Mouse (Mus musculus) ovary, adult 18-20 months (tissue): Measurements from ENCODE around the gene Mrtfa.
A peak's percentile ranks its signal among the peaks of the same experiment; 100 is the strongest.

Source experiments
- DNase-seq: peaks from one replicate; pipeline ENCODE4 v3.0.0; 2022; ENCODE audit warnings: low spot score, mixed read lengths

The Mrtfa gene

DNA sequence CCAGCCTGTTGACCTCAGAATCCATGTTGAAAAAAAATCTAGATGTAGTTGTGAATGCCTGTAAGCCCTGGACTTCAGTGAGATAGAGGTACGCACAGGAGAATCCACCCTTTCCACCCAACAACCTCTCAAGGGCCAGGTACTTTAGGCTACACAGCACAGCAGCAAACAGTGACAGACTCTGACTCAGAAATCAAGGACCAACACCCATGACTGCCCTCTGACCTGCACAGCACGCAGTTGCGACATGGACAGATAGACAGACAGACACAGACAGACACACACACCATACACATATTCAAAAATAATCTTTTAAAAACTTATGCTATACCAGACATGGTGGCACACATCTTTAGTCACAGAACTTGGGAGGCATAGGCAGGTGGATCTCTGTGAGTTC is 34.7 kb downstream of the Mrtfa start:
- no peak for DNase-seq

DNA sequence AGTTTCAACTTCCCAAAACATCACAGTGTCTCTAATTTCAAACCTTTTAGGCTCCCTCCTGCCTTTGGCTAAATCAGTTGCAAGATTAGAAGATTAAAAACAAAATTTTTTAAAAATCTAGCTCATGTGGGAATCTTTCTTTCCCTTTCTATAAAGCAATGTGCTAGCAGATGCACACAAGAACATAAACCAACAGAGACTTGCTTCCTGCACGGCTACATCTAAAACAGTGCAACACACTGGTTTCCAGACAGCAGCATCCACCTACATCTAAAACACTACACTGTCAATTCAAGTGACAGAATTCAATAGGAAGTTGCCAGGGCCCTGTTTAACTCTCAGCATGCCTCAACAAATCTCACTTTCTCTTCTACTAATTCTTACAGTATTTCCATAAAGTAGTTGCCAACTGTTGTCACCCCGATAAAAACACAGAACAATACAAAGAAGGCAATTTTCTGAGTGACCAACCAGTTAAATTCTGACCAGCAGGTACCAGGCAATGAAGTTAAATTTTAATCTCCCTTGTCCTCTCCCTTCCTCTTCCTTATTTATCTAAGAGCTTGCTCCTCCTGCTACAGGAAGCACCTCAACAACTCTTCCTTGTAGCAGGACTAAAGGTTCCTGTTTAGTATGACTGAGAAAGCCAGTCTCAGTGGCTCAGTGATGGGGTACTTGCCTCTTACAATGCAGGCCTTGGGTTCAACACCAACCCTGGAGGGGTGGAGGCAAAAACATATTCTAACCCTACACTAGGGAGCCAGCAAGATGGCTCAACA is 35.5 kb downstream of the Mrtfa start:
- no peak for DNase-seq

DNA sequence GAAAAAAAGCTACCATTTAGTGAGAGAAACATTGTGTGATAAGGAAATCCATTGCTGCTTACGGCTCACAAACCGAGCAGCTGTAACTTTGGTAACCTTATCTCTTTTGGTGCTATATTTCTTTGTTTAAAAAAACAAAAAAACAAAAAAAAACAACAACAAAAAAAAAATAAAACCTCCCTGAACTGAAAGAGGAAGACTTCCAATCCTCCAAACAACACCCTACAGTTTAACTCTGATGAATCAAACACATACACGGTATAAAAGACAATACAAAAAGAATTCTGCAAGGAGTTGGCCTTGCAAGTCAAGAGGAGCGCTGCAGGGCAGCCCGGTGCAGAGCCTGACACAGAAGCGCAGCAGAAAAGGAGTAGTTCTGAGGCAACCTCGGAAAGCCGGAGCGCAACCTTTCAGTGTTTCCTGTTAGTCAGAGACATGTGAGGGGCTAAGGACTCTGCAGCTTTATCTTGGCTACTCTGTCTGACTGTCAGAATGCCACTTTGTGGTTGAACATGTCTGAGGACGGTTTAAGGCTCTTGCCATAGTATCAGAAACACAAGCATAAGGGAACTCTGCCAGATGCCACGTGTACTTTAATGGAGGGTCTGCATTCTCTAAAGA is 48.5 kb downstream of the Mrtfa start:
- no peak for DNase-seq

DNA sequence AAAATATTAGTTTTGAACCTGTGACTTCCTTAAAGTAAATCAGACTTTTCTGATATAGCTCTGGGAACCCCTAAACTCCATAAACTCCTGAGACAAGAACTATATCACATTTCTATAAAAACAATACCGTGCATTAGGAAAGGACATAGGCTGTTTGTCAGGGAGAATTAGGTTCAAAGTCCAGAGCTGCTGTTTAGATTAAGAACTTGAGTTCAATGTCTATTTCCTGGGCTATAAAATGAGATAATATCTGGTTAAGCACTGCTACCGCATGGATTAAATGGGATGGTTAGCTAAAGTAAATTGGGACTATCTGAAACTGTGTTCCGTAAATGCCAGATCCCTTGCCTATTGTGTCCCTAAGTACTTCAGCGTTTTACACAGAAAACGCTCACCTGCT is 50.6 kb downstream of the Mrtfa start:
- DNase-seq = no peak

DNA sequence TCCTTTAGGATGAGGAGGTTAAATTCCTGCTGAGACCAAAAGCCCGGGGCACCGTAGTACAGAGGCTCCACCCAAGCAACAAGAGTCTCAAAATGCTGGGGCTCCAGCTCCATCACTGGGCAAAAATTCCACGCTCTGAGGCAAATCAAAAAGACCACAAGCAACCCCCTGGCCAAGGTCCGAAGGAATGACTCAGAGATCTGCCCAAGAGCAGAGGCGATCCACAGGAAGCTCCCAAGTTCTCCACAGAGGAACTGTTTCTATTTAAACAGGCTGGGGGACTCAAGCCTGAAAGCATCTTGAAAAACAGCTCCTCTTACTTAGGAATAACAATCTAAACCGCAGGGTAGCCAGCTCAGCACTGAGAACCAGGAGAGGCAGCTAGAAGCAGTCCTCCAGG is 53.3 kb downstream of the Mrtfa start:
- DNase-seq = peak; percentile 55

DNA sequence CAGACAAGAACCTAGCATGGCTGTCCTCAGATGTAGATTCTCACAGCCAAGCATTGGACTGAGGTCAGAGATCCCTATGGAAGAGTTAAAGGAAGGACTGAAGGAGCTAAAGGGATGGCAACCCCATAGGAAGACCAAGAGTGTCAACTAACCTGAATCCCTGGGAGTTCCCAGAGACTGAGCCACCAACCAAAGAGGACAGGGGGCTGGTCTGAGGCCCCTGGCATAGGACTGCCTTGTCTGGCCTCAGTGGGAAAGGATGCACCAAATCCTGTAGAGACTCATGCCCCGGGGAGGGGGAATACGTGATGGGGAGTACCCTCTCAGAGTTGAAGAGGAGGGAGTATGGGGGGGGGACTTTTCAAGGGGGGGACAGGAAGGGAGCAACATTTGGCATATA is 56.8 kb downstream of the Mrtfa start:
- no peak for DNase-seq

DNA sequence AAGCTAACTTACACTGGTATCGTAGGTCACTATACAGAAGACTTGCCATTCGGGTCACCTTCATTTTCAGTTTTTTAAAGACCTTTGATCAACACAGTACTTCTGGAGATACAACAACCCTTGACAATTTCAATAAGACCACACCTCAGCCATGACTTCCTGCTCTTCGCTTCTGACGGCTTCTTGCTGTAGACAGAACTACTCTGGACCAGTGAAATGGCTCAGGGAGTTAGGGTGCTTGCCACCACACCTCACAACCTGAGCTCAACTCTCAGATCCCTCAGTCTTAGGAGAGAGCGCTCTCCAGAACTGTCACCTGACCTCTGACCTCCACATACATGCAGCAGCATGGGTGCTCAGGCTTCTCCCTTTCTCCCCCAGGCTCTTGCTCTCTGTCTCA is 59.4 kb downstream of the Mrtfa start:
- DNase-seq = no peak

DNA sequence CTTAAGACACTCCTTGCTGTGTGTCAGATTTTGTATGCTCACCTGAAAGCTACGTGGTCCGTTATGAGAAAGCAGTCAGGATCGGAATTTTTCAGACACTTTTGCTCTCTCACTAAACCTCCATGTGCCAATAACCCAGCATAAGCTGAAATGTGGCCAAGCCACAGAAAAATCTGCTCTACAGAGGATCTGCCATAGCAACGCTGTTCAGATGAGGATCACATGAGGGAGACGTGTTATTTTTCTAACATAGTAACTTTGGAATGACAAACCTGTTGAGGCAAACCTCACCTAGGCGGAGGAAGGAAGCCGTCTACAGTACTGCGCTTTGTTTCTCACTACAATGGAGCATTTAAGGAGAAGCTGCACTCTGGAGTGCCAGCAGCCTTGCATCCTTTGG is 60.6 kb downstream of the Mrtfa start:
- DNase-seq = no peak

DNA sequence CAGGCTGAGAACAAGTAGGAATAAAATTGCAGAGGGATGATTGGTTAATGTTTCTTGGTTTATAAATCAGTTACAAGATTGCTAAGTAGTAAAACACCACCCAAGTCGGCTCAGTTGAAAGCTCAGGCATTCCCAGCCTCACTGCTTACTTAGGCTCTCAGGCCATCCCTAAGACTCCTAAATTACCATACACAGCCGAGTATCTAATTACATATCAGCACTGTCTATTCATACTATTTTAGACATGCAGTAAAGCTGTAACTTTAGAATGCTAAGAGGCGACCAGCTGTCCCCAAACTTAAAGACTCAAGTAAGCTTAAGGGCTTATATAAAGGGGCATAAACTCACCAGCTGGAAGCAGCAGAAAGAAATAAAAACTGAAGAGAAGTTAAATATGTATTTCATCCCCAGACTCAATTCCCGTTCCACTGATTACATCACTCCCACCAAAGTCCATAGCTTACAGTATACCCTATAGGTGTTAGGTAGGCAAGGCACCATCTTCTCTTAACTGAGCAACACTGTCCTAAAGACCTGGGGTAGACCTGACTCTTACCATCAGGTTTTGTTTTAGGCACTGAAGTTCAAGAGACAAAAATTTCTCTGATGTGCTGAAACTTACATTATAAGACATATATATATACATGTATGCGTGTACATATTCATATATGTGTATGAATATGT is 62.3 kb downstream of the Mrtfa start:
- DNase-seq = no peak

DNA sequence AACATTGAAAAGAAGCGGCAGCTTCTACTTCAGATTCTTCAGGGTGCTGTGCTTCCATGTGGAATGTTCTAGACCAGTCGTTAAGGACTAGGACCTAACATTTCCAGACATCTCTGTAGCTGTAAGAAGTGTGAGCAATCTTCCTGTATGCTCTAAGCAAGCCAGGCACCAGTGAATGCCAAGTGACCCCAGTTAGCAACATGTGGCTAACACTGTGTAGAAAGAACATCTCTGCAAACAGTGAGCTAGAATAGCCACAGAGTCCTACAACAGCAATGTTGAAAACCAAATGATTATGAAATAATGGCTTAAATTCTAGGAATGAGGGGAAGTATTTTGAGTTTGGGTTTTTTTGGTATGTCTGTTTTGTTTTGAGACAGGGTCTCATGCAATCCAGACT is 66.3 kb downstream of the Mrtfa start:
- DNase-seq = no peak

DNA sequence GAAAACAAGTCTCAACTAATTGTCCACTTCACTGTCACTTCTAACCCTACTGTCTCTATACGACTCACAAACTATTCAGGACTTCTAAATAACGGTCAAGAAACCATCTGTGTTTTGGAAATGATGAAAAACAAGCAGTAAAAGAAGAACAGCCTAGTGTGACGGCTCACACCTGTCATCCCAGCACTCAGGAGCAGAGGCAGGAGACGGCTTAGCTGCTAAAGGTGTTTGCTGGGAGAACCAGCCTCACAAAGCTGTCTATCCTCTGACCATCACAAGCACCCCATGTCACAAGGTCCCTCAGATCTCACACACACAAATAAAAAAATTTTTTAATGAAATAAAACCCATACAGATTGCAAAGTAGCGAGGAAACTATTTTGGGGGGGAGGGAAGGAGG is 67.4 kb downstream of the Mrtfa start:
- DNase-seq = no peak

DNA sequence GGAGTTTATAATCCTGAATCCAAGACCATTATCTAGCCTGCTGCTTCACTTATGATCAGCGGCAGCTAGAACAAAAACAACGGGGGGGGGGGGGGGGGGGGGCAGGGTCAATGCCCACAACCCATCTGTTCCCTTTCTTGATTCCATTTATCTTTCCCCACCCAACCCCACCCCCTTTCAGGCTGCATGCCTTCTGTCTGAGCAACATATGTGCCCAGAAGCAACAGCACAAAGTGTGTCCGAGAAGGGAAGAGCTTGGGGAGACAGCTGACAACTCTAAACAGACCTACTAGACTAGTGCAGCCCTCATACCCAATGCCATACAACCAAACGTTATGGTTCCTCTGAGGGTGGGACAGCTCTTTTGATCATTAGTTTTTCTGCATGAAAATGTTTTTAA is 68.0 kb downstream of the Mrtfa start:
- DNase-seq = no peak

DNA sequence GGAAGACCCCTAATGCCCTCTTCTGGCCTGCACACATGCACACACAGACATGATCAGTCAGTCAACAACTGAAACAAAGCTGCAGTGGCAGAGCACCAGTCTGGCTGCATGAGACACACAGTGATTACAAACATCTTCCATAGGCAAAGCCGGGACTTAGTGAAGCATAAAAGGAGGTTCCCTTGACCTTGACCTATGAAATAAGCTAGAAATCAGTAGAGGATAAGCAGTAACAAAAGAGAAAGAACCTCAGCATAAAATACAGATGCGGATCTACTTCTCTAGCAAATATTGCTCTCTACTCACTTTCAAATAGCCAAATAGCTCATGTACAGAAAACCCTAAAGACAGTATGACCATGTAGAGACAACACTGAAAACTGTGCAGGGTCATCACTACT is 68.5 kb downstream of the Mrtfa start:
- DNase-seq = no peak

DNA sequence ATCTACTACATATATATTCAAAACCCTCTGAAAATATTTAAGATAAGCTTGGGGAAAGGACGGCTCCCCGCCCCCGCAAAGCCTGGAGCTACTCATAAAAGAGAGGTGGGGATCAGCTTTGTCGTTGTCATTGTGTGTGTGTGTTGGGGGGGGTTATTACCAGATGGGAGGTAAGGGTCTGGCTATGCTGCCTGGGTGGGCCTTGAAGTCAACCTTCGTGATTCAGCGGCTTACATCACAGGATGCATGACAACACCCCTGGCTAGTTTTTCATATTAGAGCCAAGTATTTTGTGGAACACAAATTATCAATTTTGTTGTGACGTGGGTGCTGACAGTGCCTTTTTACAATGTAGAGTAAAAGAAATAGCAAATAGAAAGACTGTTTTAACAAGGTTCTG is 69.6 kb downstream of the Mrtfa start:
- DNase-seq = no peak

DNA sequence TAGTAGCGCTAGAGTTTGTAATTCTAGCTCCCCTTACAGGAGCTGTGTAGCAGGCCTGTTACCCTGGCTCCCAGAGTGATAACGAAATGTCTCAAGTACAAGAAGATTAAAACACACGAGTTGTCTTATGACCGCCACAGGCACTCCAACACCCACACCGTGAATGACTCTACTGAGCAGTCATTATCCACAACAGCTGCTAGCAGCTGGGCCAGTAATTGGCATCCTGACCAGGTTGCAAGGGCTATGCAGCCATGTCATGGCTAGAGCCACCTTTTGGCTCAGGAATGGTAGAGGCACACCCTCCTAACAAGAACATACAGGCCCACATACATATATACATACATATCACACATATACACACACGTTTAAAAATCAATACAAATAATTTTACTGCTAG is 70.4 kb downstream of the Mrtfa start:
- DNase-seq = no peak

DNA sequence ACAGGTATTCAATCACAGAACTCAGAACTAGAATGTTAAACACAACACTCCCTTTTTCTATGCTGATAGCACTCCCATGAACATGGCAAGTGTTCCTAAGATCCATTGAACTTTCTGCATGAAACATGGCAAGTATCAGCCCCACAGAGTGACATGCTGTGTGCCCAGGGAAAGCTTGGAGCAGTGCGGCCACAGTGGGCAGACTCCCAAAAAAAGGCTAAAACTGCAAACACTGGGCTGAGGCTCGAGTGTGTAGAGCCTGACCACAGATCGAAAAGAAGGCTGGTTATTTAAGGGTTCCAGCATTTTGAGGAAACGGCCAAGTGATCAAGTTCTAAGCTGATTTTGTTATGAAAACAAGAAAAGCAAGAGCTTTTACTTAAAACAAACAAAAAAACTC is 72.3 kb downstream of the Mrtfa start:
- DNase-seq = no peak

DNA sequence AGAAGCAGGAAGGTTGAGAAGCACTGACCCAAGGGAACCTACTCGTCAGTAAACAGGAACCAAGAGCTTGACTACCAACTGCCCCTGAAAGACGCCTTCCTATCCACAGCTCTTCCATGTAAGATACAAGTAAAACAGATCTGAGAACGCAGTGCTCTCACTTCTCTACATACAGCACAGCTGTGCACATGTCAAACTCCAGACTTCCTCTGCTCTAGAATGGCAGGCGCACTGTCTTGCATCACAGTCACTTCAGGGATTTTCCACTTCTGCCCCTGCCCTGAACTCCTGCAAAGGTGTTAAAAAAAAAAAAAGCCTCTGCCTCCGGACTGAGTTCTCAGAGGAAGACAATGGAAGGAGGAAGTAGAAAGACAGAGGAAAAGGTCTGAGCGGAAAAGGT is 78.0 kb downstream of the Mrtfa start:
- no peak for DNase-seq

DNA sequence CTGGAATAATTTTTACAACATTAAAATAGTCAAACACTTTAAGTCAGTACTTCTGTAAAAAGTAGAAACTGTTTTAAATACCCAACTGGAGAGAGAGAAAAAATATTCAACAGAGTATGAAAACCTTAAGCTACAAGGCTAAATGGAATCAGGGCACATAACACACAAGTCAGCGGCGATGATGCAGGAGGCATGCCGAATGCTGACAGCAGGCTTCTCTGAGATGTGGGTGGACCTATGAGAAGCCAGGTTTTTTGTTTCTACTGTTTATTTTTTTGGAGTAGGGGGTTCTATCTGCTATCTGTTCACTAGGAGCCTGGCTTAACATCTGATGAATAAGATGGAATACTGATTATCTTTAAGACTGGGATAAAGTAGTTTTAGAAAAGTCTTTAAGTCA is 80.2 kb downstream of the Mrtfa start:
- DNase-seq = no peak

DNA sequence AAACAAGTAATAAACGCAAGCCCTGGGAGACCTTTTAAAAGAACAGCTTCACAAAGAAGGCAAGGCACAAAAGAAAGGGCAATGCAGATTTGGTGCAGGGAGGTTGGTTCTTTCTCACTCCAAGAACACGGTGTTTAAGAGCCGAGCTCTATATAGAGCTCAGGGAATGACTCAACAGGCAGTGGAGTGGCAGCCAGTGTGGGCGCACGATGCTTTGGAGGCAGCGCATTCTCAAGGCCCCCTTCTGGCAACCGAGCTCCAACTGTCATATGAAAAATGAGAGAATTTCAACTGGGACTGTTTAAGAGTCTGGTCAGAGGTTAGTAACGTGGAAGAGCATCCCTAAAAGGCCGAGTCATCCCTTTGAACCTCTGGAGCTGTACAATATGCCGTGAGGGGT is 84.6 kb downstream of the Mrtfa start:
- no peak for DNase-seq

DNA sequence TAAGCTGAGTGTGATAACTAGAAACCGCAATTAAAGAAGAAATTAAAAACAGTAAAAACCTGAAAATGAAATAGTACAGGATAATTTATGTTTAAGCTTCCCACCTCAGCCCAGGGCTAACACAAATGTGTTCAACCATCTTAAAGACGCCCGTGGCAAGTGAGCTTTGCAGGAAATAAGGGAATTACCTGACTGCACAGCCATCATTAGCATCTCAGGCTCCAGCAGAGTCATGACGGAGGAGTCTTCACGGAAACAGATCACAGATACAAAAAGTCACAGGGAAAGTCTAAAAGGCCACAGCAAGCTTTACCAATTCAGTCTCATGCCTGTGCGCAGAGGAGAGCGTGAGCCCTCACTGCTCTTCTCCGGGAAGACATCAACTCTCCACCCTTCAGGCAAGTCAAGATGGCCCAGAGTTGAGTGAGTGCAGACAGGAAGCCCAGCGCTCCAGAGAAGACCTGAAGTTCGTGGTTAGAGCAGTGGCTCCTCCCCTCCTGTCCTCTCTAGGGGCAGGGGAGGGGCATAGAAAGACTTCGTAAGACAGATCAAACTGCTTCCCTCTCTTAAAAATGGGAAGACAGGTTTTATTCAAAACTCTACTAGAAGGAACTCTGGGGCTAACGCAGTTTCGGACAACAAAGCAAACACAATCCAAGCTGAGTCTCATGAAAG is 85.8 kb downstream of the Mrtfa start:
- DNase-seq = no peak

DNA sequence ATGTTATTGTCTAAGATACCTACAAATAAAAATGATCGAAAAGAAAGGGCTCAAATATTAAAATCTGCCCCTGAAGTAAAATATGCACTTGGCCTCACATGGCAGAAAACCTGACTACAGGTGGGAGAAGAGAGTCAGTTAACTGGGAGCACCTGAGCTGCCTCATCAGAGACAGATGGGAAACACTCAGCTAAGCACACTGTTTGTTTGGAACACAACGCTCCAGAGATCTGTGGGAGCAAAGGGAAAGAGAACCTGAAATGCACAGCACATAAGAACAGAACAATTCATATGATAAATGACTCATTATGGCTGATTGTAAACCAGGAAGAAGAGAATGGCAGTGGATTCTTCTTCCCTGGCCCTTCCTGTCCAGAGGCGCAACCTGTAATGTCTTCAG is 87.1 kb downstream of the Mrtfa start:
- DNase-seq = no peak

DNA sequence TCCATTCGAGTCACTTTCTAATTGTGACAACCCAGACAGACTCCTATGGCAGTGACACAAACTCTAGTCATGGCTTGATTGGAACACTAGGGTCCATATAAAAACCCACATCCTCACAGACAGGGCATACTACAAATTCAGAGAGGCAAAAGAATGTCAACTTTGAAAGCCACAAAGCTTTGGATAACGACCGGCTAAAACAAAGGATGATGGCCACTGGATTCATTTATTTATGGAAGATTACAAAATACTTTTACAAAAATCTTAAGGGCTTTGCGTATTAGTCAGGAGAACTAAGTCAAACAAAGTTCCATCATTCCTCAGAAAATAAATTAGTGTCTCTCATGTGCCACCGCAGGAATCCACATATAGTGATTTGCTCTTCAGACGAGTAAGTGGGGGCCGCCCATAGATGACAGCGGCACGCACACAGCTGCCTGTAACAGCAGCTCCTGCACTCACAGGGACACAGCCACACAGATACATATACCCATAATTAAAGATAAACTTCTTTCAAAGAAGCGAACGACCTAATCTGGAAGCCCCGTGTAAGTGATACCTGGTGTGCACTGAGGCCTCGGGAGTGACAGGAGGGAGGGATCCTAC is 88.2 kb downstream of the Mrtfa start:
- no peak for DNase-seq

DNA sequence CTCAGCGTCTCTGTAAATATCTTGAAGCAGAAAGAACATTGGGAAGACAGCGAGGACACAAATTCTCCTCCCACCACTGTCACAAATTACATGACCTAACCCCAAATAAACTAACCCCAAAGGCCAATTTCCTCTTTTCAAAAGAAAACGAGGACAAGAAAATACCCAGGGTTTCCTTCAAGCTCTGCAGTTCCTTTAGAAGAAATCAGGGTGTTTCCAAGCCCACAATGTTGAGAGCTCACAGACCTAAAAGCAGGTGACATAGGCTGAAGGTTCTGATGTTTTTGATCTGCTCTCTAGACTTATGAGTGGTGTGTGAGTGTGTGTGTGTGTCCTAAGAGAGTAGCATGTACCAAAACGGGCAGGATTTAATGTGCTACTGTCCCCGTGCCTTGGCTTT is 89.2 kb downstream of the Mrtfa start:
- DNase-seq = no peak
